8 mouse cellular contexts compared by ENCODE assay signal in genomic region chr1:38985308-38985707, GRCm38 (mm10). TPM values are rescaled to one million over a fixed set of nuclear protein-coding genes. Genes with fewer than 3 reads are reported as not detected.
A peak's percentile ranks its signal among the peaks of the same experiment; 100 is the strongest.
DNase-seq lines count a peak whose midpoint lies in the region; ATAC-seq and TF ChIP-seq lines count a peak whose summit lies in the region.

TSS of gene Pdcl3 (plus strand) at chr1:38985608.

- WGBS in kidney, postnatal 0 days = 93% methylated on average over 3 of the region's 3 CpGs
- 94% methylated on average over 3 of the region's 3 CpGs for WGBS in intestine, postnatal 0 days
- 83% methylated on average over 3 of the region's 3 CpGs for WGBS in midbrain, embryonic 11.5 days

- TF ChIP-seq POLR2A in brain, embryonic 14.5 days (IDR thresholded peaks at IDR 0.05; ENCODE audit: borderline replicate concordance, extremely low read depth, insufficient read depth, insufficient read length, poor library complexity, severe bottlenecking) = no peak

- H3K4me1 ChIP-seq in kidney, postnatal 0 days (replicated peaks; ENCODE audit: insufficient read depth, low read length) = 0 out of 2 replicates have a peak, but pooled peaks cover 2% of the 10 kb centered on the region
- H3K4me1 ChIP-seq in intestine, postnatal 0 days (replicated peaks; ENCODE audit: control insufficient read depth, insufficient read depth, low read length) = peaks cover 10% of the 10 kb centered on the region; the same call in 1 of the 2 replicates
- H3K4me1 ChIP-seq in midbrain, embryonic 11.5 days (ENCODE audit: control insufficient read depth, insufficient read depth, low read length) = peaks cover 8% of the 10 kb centered on the region

- no peak within 1 kb of the TSS for H3K4me3 ChIP-seq in kidney, postnatal 0 days (replicated peaks; ENCODE audit: low read depth, low read length)
- no peak within 1 kb of the TSS for H3K4me3 ChIP-seq in intestine, postnatal 0 days (ENCODE audit: low read depth, low read length)
- no peak within 1 kb of the TSS for H3K4me3 ChIP-seq in midbrain, embryonic 11.5 days (ENCODE audit: low read depth, low read length)

- H3K27me3 ChIP-seq in kidney, postnatal 0 days (ENCODE audit: insufficient read depth, low read length) = no peaks in the 10 kb centered on the region
- no peaks in the 10 kb centered on the region for H3K27me3 ChIP-seq in intestine, postnatal 0 days (replicated peaks; ENCODE audit: control insufficient read depth, insufficient read depth, low read length)
- H3K27me3 ChIP-seq in midbrain, embryonic 11.5 days (ENCODE audit: control insufficient read depth, insufficient read depth, low read length) = no peaks in the 10 kb centered on the region

- H3K9me3 ChIP-seq in kidney, postnatal 0 days (replicated peaks; ENCODE audit: low read length) = no peaks in the 10 kb centered on the region
- H3K9me3 ChIP-seq in intestine, postnatal 0 days (ENCODE audit: control insufficient read depth) = no peaks in the 10 kb centered on the region
- no peaks in the 10 kb centered on the region for H3K9me3 ChIP-seq in midbrain, embryonic 11.5 days (ENCODE audit: control insufficient read depth, low read length)

- peak within 1 kb of the TSS; percentile 90; the same call in 1 of the 2 replicates for H3K27ac ChIP-seq in kidney, postnatal 0 days
- H3K27ac ChIP-seq in intestine, postnatal 0 days (ENCODE audit: low read depth, low read length) = 0 out of 2 replicates have a peak within 1 kb of the TSS, but pooled peaks have one; percentile 67
- H3K27ac ChIP-seq in midbrain, embryonic 11.5 days (ENCODE audit: low read depth, low read length) = no peak within 1 kb of the TSS

- H3K4me2 ChIP-seq in kidney, postnatal 0 days (ENCODE audit: low read length) = no peak within 1 kb of the TSS
- H3K4me2 ChIP-seq in intestine, postnatal 0 days (replicated peaks; ENCODE audit: low read depth) = peak within 1 kb of the TSS; percentile 70; the same call in 1 of the 2 replicates
- H3K4me2 ChIP-seq in midbrain, embryonic 11.5 days = no peak within 1 kb of the TSS

- no peak for TF ChIP-seq CTCF in kidney, postnatal 0 days (IDR thresholded peaks at IDR 0.05; ENCODE audit: low read depth)
- TF ChIP-seq CTCF in brain, embryonic 14.5 days (IDR thresholded peaks at IDR 0.05; ENCODE audit: borderline replicate concordance, extremely low read depth, insufficient read depth, insufficient read length) = no peak
- no peak for TF ChIP-seq CTCF in intestine, postnatal 0 days (IDR thresholded peaks at IDR 0.05; ENCODE audit: low read depth)

- no peak for DNase-seq in kidney, postnatal 0 days (ENCODE audit: low spot score)
- DNase-seq in kidney, postnatal 14 days = no peak
- DNase-seq in brain, embryonic 14.5 days (ENCODE audit: low read depth) = no peak
- DNase-seq in midbrain, embryonic 11.5 days (ENCODE audit: low spot score, missing footprints) = no peak
- no peak for DNase-seq in ovary, postnatal 36 days (ENCODE audit: low spot score)
- DNase-seq in adipocyte (ENCODE audit: low spot score) = no peak

- ATAC-seq in kidney, postnatal 0 days (replicated peaks; ENCODE audit: low FRiP score, low read depth) = no peak
- ATAC-seq in granulocyte monocyte progenitor cell, adult 5-6 weeks (replicated peaks; ENCODE audit: poor library complexity, severe bottlenecking) = no peak
- no peak for ATAC-seq in intestine, postnatal 0 days
- no peak for ATAC-seq in midbrain, embryonic 11.5 days (ENCODE audit: low FRiP score)

- no peaks in the 10 kb centered on the region for H3K36me3 ChIP-seq in kidney, postnatal 0 days (ENCODE audit: insufficient read depth, low read length)
- H3K36me3 ChIP-seq in intestine, postnatal 0 days (ENCODE audit: control insufficient read depth, insufficient read depth) = no peaks in the 10 kb centered on the region
- no peaks in the 10 kb centered on the region for H3K36me3 ChIP-seq in midbrain, embryonic 11.5 days (ENCODE audit: control insufficient read depth, insufficient read depth, low read length)

- no peak within 1 kb of the TSS for H3K9ac ChIP-seq in kidney, postnatal 0 days (ENCODE audit: low read depth, low read length)
- no peak within 1 kb of the TSS for H3K9ac ChIP-seq in intestine, postnatal 0 days (ENCODE audit: low read depth, low read length)
- H3K9ac ChIP-seq in midbrain, embryonic 11.5 days (ENCODE audit: low read length) = no peak within 1 kb of the TSS

RNA-seq across cellular contexts. Expression of gene Pdcl3, which starts in this region (rescaled TPM):
- polyA plus RNA-seq in kidney, postnatal 0 days (2015; fragmentation: Nextera tagmentation; extraction: Ambion mirVana) = 189 and 198 TPM in 2 replicates
- polyA plus RNA-seq in brain, embryonic 14.5 days (2012; rRNA removed) = 68.0 and 71.8 TPM in 2 replicates
- 71.6 and 80.5 TPM in 2 replicates for total RNA-seq in granulocyte monocyte progenitor cell, adult 5-6 weeks (2014; fragmentation: Nextera tagmentation)
- 44.2 and 73.6 TPM in 2 replicates for total RNA-seq in granulocyte monocyte progenitor cell, adult 5-6 weeks (2017)
- 125 and 126 TPM in 2 replicates for polyA plus RNA-seq in intestine, postnatal 0 days (2015; fragmentation: Nextera tagmentation; extraction: Ambion mirVana)
- 161 and 174 TPM in 2 replicates for polyA plus RNA-seq in midbrain, embryonic 11.5 days (2014; fragmentation: Nextera tagmentation; extraction: Ambion mirVana)
